Mouse (Mus musculus) liver, embryonic 14.5 days (tissue): ENCODE measurements at regions not wholly inside any gene's neighbourhood (a gene's known extent, or its start where the extent isn't known, plus 50 kb on each side); places are given as distances from the start of the nearest gene placed in this dataset.

Experiments used
- CTCF ChIP-seq: IDR thresholded peaks from 2 replicates; pipeline ENCODE4 v1.5.1; 2016; ENCODE audit warnings: antibody characterized with exemption, low read depth, control low read depth
- EP300 ChIP-seq: IDR thresholded peaks from 2 replicates; pipeline ENCODE4 v1.6.1; 2016; ENCODE audit warnings: antibody characterized with exemption, low read depth

DNA sequence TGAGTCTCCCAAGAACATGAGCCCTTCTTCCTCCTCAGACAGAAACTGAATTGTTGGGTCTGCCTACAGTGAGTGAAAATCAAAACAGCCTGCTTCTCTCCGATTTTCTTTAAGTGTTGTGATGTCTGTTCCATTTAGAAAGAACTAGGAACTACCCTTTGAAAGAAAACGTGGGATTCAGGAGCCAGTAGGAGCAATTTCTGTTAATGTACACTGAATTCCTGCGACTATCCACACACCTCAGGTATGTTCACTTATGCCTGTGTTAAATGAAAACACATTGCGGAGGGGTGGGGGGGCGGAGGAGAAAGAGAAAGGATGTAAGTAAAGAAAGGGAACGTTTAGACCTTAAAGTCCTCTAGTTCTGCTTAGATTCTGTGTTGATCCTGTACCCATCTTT is 167.9 kb upstream of the Clec14a start:
- TF ChIP-seq EP300 (no peak), CTCF (no peak)
